Mouse (Mus musculus) brain, embryonic 14.5 days (tissue): Measurements from ENCODE around the gene Sav1.

Experiments
- CTCF ChIP-seq: fragments of 200-500 bp; IDR thresholded peaks from 2 replicates; pipeline ENCODE4 v1.5.1; 2012; ENCODE audit warnings: inconsistent platforms, mild to moderate bottlenecking, moderate library complexity, borderline replicate concordance; ENCODE audit not compliant: insufficient read depth, insufficient read length; ENCODE audit errors: extremely low read depth
- POLR2A ChIP-seq: fragments of 200-500 bp; IDR thresholded peaks from 2 replicates; pipeline ENCODE4 v1.6.1; 2012; ENCODE audit warnings: mild to moderate bottlenecking, inconsistent platforms, borderline replicate concordance; ENCODE audit not compliant: poor library complexity, insufficient read depth, insufficient read length, severe bottlenecking; ENCODE audit errors: extremely low read depth

DNA sequence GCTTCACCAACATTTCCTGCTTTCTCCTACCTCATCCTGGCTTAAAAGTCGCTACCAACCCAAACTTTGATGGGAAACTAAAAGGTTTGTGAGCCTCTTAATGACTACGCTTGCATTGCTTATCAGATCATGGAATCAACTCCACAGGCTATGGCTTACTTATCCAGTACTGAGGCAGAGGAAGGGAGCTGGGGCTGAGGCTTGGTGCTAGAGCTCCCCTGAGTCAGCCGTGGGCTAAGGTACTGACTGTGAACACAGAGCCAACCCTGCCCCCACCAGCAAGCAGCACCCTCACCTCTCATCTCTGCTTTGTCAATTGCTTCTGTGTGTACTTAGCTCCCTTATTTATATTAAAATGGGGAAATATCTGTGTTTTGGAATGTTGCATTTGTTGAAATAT is 39.3 kb downstream of the Sav1 start:
- TF ChIP-seq CTCF (no peak), POLR2A (no peak)
